Mouse (Mus musculus) hindbrain, postnatal 0 days (tissue): ENCODE data around the gene Arpc2. TPM values are rescaled to one million over a fixed set of nuclear protein-coding genes. Genes with fewer than 3 reads are reported as not detected.

ENCODE experiments used
- ATAC-seq: fragments of 200-750 bp; cut with Nextera tagmentation; 2 replicates; pipeline ENCODE4 v1.8.0; 2017; ENCODE audit warnings: mild to moderate bottlenecking, moderate TSS enrichment, moderate library complexity
- DNase-seq: peaks from one replicate; pipeline ENCODE4 v3.0.0-alpha.2; 2015; ENCODE audit warnings: low spot score
- H3K27ac ChIP-seq: fragments of 300-500 bp; sonication (generic); 2 replicates; pipeline ENCODE4 v1.5.1; 2014; ENCODE audit warnings: mild to moderate bottlenecking
- H3K27me3 ChIP-seq: fragments of 300-500 bp; sonication (generic); 2 replicates; pipeline ENCODE4 v1.6.1; 2014; ENCODE audit warnings: low read length, mixed read lengths; ENCODE audit not compliant: insufficient read depth
- H3K36me3 ChIP-seq: fragments of 300-500 bp; sonication (generic); 2 replicates; pipeline ENCODE4 v1.6.1; 2014; ENCODE audit warnings: low read length, mixed read lengths; ENCODE audit not compliant: insufficient read depth
- H3K4me1 ChIP-seq: fragments of 300-500 bp; sonication (generic); 2 replicates; pipeline ENCODE4 v1.6.1; 2014; ENCODE audit warnings: antibody characterized with exemption, low read length, mixed read lengths; ENCODE audit not compliant: insufficient read depth
- H3K4me2 ChIP-seq: fragments of 300-500 bp; sonication (generic); 2 replicates; pipeline ENCODE4 v1.6.1; 2014; ENCODE audit warnings: low read depth, mild to moderate bottlenecking, low read length, moderate library complexity, mixed read lengths
- H3K4me3 ChIP-seq: fragments of 300-500 bp; sonication (generic); 2 replicates; pipeline ENCODE4 v1.5.1; 2014; ENCODE audit warnings: low read length
- H3K9ac ChIP-seq: fragments of 300-500 bp; sonication (generic); replicated peaks from 2 replicates; pipeline ENCODE4 v1.6.1; 2014; ENCODE audit warnings: mild to moderate bottlenecking, low read length, moderate library complexity, mixed read lengths
- H3K9me3 ChIP-seq: fragments of 300-500 bp; sonication (generic); 2 replicates; pipeline ENCODE4 v1.6.1; 2016; ENCODE audit warnings: low read length, mixed read lengths
- CTCF ChIP-seq: IDR thresholded peaks from 2 replicates; pipeline ENCODE4 v1.5.1; 2016; ENCODE audit warnings: antibody characterized with exemption, control low read depth, low read depth
- WGBS: fragments of 180-500 bp; shearing (Covaris S2); extraction: QIAGEN DNeasy Blood & Tissue Kit; methylation state at CpG from one replicate; pipeline ENCODE4 v1.1.7; 2014; 5-methylcytosine and 5-hydroxymethylcytosine counted together
- polyA plus RNA-seq: library from polyadenylated mRNA; unstranded; fragments of >200 nt; fragmentation: Nextera tagmentation; extraction: Ambion mirVana; gene quantifications from 2 replicates; pipeline ENCODE4 v1.2.1, GENCODE M21; 2015
- total RNA-seq: library from RNA; depleted of rRNA; stranded (reverse); fragments of >200 nt; gene quantifications from 2 replicates; pipeline ENCODE4 v1.2.3, GENCODE M21; 2014

Gene Arpc2
- total and polyA plus RNA-seq, 2 experiments from 2014 or later: 131 to 417 TPM

GRCm38 (mm10) chr1:74208941-74209340 lies 26.9 kb upstream of the Arpc2 start:
- Histone ChIP-seq H3K36me3 (no peaks in the 10 kb centered on the region), H3K9ac (no peak overlapping the region), H3K4me1 (no peaks in the 10 kb centered on the region), H3K4me3 (no peak overlapping the region), H3K9me3 (no peaks in the 10 kb centered on the region), H3K4me2 (no peak overlapping the region), H3K27me3 (no peaks in the 10 kb centered on the region), H3K27ac (no peak overlapping the region)
- no peak for DNase-seq
- no peak for TF ChIP-seq CTCF
- WGBS: 87% methylated on average over 8 of the region's 8 CpGs
- no peak for ATAC-seq

GRCm38 (mm10) chr1:74219922-74220321 lies 16.0 kb upstream of the Arpc2 start:
- H3K27me3 ChIP-seq: no peaks in the 10 kb centered on the region
- H3K4me1 ChIP-seq: no peaks in the 10 kb centered on the region
- TF ChIP-seq CTCF: no peak
- H3K27ac ChIP-seq: no peak overlapping the region
- no peaks in the 10 kb centered on the region for H3K36me3 ChIP-seq
- no peak overlapping the region for H3K9ac ChIP-seq
- WGBS: 85% methylated on average over 7 of the region's 7 CpGs
- ATAC-seq: no peak
- no peaks in the 10 kb centered on the region for H3K9me3 ChIP-seq
- no peak for DNase-seq
- H3K4me2 ChIP-seq: no peak overlapping the region
- H3K4me3 ChIP-seq: no peak overlapping the region

GRCm38 (mm10) chr1:74227317-74227716 lies 8.6 kb upstream of the Arpc2 start:
- TF ChIP-seq CTCF: no peak
- no peaks in the 10 kb centered on the region for H3K4me1 ChIP-seq
- DNase-seq (no peak), ATAC-seq (no peak)
- no peak overlapping the region for H3K9ac ChIP-seq
- H3K4me3 ChIP-seq: no peak overlapping the region
- H3K4me2 ChIP-seq: no peak overlapping the region
- H3K27ac ChIP-seq: no peak overlapping the region
- no peaks in the 10 kb centered on the region for H3K27me3 ChIP-seq
- no peaks in the 10 kb centered on the region for H3K36me3 ChIP-seq
- WGBS: 80% methylated on average over 7 of the region's 7 CpGs
- H3K9me3 ChIP-seq: no peaks in the 10 kb centered on the region

- H3K4me3 ChIP-seq: no peak overlapping the region
- TF ChIP-seq CTCF: no peak
- no peaks in the 10 kb centered on the region for H3K27me3 ChIP-seq
- no peak overlapping the region for H3K9ac ChIP-seq
- no peak for ATAC-seq
- no peaks in the 10 kb centered on the region for H3K4me1 ChIP-seq
- H3K9me3 ChIP-seq: no peaks in the 10 kb centered on the region
- H3K27ac ChIP-seq: no peak overlapping the region
- no peak overlapping the region for H3K4me2 ChIP-seq
- WGBS: 61% methylated on average over 2 of the region's 2 CpGs
- no peaks in the 10 kb centered on the region for H3K36me3 ChIP-seq
- DNase-seq: no peak
Observed at GRCm38 (mm10) chr1:74229942-74230341, 5.9 kb upstream of the Arpc2 start.

GRCm38 (mm10) chr1:74230992-74231391 lies 4.9 kb upstream of the Arpc2 start:
- Histone ChIP-seq H3K27me3 (no peaks in the 10 kb centered on the region), H3K36me3 (no peaks in the 10 kb centered on the region), H3K9me3 (no peaks in the 10 kb centered on the region), H3K4me1 (no peaks in the 10 kb centered on the region), H3K9ac (no peak overlapping the region), H3K27ac (no peak overlapping the region), H3K4me3 (no peak overlapping the region), H3K4me2 (no peak overlapping the region)
- DNase-seq (no peak), ATAC-seq (no peak)
- TF ChIP-seq CTCF: no peak
- 83% methylated on average over 1 of the region's 1 CpGs for WGBS

- Histone ChIP-seq H3K27ac (peak overlapping the region; percentile 95), H3K4me3 (peak overlapping the region; percentile 99), H3K9me3 (no peaks in the 10 kb centered on the region), H3K27me3 (no peaks in the 10 kb centered on the region), H3K36me3 (no peaks in the 10 kb centered on the region), H3K9ac (peak overlapping the region; percentile 94), H3K4me1 (peaks cover 14% of the 10 kb centered on the region), H3K4me2 (peak overlapping the region; percentile 84)
- WGBS: 0% methylated on average over 52 of the region's 57 CpGs
- peak; percentile 42 for DNase-seq
- ATAC-seq: peak; percentile 39
- no peak for TF ChIP-seq CTCF
Observed at GRCm38 (mm10) chr1:74236590-74237317, 870 bp downstream of the Arpc2 start.

GRCm38 (mm10) chr1:74237671-74238070 lies 1.8 kb downstream of the Arpc2 start:
- Histone ChIP-seq H3K27ac (peak overlapping the region; percentile 95; the same call in 1 of the 2 replicates), H3K27me3 (no peaks in the 10 kb centered on the region), H3K36me3 (no peaks in the 10 kb centered on the region), H3K9ac (peak overlapping the region; percentile 94; the same call in 1 of the 2 replicates), H3K9me3 (no peaks in the 10 kb centered on the region), H3K4me3 (peak overlapping the region; percentile 99), H3K4me2 (peak overlapping the region; percentile 84), H3K4me1 (peaks cover 14% of the 10 kb centered on the region)
- ATAC-seq (no peak), DNase-seq (no peak)
- 34% methylated on average over 5 of the region's 5 CpGs for WGBS
- TF ChIP-seq CTCF: no peak
